Mouse (Mus musculus): ENCODE results near the gene Ankrd44.

Ankrd44 gene

DNA sequence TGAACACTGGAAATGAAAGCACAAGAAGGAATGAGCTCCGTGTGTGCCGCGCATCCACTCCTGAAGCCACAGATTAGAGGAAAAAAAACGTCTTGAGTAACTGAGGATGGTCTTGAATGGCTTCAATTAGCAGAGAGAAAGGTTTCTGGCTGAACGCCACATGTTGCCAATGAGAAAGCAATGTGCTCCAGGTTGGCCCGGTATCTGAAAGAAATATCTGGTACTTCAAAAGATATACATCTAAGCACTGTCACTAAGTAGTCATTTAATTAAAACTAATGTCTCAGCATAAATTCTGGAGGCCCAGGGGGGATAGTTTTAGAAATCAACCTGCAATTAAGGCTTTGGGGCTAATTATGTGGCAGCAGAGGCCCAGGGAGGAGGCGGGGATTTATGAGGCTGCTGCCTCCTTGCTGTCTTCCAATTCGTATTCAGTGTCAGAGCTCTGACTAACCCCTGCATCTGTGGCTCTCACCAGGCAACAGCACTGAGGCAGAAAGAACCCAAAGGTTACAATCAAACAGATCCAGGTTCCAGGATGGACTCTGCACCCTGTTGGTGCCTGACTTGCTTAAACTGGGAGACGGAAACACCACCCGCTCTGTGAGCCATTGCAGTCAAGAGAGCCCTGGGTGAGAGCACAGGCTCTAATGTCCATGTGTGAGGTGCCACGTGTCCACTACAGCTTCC, 72.7 kb downstream of the Ankrd44 start:
- in situ Hi-C loops (cut with MboI): no loop called here

DNA sequence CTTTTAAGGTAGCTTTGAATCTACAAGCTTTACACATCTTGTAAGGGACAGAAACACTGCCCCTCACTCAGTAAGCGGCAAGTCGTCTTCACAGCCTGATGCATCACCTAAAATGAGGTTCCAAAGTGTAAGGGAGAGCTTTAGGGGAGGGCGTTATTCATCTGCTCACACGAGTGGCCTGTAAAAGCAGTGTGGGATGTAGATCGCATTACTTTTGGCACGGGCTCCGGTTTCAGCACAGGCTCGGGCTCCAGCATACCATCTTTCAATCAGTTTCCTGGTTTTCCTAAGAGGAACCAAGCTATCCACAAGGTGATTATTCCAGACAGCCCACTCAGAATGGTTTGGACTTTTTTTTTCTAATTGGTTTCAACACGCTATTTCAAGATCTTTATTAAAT, 74.6 kb downstream of the Ankrd44 start:
- in situ Hi-C loops (cut with MboI): no loop called here

DNA sequence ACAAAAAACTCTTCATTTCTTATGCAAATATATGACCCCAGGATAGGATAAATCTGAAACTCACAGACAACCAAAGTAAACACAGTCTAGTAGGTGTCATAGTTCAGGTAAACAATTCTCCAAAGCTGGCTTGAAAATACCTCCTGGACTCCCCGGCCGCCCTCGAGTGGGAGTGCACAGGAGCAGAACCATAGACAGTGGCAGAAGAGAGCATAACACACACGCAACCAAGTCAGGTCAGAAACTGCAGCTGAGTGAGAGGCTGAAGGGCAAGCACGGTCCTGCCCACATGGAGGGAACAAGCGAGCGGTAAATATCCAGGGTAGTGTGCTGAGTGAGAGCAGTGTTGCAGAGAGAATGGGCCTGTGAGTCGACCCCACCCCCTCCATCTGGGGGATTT, 76.1 kb downstream of the Ankrd44 start:
- in situ Hi-C loops (cut with MboI): no loop called here

- in situ Hi-C loops (cut with MboI): no loop called here
Measured at GRCm38 (mm10) chr1:54847238-54847637, 78.9 kb downstream of the Ankrd44 start.

DNA sequence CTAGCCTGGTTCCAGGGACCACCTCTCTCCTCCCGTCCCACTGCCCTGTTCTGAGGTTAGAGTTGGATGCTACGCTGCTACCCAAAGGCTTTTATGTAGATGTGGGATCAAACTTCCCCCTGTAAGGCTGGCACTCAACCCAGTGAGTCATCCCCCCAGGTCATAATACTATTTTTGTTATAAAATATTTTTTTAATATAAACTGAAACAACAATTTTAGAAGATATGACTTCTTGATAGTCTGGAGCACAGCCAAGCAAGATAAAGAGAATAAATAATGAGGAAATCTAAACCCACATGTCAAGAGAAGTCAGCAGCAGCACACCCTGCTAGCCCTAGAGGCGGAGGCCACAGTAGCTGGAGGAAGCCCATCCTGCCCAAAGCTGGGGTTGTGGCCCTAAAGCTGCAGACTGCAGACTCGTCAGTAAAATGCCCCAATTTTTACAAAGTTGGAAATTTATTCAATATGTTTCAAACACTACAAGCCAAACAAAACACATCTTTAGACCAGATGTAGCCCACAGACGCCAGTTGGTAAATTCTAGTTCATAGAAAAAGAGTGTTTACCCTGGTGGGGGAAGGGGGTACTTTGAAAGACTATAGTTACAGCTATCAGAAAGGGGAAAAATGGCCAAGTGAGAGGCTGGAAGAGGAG, 79.7 kb downstream of the Ankrd44 start:
- in situ Hi-C loops (cut with MboI): no loop called here

DNA sequence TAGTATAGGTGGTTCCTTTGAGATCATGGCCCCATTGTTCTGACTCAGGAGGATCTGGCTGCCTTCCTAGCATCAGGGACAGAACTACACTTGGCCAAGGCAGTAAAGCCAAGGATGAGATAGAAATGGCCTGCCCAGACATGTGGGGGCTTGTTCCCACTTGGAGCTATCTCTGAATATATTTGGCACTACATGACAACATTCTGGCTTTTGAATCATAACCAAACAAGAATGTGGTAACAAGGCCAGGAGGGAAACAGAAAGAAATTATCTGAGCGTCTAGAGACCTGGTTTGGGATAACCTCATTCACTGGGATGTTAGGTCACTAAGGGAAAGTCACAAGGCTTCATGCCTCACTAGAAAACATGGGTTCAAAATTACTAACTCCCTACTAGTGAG, 81.8 kb downstream of the Ankrd44 start:
- in situ Hi-C loops (cut with MboI): no loop called here

- in situ Hi-C loops (cut with MboI): no loop called here
Measured at GRCm38 (mm10) chr1:54842765-54843461, 83.3 kb downstream of the Ankrd44 start.

DNA sequence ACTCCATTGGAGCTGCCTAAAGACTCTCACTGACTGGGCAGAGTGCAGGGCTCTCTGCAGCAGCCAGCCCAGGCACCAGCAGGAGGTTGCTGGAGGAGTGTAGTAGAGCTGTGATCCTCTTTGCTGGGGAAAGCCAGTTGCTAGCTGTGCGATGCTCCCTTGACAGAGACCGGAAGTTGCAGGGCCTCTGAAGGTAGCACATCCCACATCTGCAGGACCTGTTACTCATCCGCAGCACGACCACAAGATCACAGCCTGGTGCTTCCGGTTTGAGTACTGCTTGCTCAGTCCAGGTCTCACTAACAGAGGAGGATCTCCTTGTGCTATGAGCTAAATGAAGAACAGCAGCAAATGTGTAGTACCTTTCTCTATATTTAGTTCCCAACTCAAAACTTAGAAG, 84.4 kb downstream of the Ankrd44 start:
- in situ Hi-C loops (cut with MboI): no loop called here

DNA sequence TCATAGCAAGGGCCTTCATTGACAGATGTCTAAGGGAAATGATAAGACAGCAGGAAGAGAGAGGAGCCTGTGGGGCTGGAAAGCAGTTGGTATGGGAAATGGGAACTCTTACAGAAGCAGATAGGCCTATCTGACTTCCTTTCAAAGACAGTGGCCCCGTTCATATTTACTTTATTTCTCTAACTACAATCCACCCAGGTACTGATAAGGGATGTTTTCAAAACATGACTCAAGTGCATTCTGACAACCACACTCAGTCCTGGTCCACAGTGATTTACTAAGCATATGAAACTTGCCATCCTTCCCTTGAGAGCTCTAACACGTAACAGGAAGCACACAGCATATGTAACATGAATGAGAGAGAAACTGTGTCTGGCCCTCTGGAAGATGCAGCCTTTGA, 86.1 kb downstream of the Ankrd44 start:
- in situ Hi-C loops (cut with MboI): no loop called here

GRCm38 (mm10) chr1:54838486-54838805, 87.7 kb downstream of the Ankrd44 start:
- in situ Hi-C loops (cut with MboI): no loop called here

GRCm38 (mm10) chr1:54837721-54838485, 88.3 kb downstream of the Ankrd44 start:
- in situ Hi-C loops (cut with MboI): no loop called here

- in situ Hi-C loops (cut with MboI): no loop called here
Measured at GRCm38 (mm10) chr1:54835661-54836205, 90.5 kb downstream of the Ankrd44 start.

GRCm38 (mm10) chr1:54833221-54833620, 93.0 kb downstream of the Ankrd44 start:
- in situ Hi-C loops (cut with MboI): loop anchor here (5.0 kb wide), 1 partner anchor 94 kb away; the partner anchor contains the start of gene Ankrd44

GRCm38 (mm10) chr1:54832765-54833164, 93.4 kb downstream of the Ankrd44 start:
- in situ Hi-C loops (cut with MboI): loop anchor here (5.0 kb wide), 1 partner anchor 95 kb away; the partner anchor contains the start of gene Ankrd44

DNA sequence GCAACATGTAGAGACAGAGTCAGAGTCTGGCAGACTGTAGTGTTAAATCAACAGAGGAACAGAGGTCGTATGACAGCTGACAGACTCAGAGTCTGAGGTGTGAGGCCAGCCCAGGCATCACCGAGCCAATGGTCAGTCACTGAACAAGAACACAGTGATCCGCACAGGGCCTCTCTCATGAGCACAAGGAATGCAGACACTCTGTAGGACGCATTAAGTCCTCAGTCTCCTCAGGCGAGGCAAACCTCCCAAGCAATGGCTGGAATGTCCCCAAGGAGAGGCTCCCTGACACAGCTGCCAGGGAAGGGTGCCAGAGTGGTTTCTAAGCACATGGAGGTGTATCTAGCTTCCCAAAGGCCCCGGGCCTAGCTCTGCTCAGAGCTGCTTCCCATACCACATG, 96.0 kb downstream of the Ankrd44 start:
- in situ Hi-C loops (cut with MboI): loop anchor here (5.0 kb wide), 1 partner anchor 97 kb away; the partner anchor contains the start of gene Ankrd44

- in situ Hi-C loops (cut with MboI): loop anchor here (5.0 kb wide), 1 partner anchor 98 kb away; the partner anchor contains the start of gene Ankrd44
Measured at GRCm38 (mm10) chr1:54829681-54830213, 96.4 kb downstream of the Ankrd44 start.

DNA sequence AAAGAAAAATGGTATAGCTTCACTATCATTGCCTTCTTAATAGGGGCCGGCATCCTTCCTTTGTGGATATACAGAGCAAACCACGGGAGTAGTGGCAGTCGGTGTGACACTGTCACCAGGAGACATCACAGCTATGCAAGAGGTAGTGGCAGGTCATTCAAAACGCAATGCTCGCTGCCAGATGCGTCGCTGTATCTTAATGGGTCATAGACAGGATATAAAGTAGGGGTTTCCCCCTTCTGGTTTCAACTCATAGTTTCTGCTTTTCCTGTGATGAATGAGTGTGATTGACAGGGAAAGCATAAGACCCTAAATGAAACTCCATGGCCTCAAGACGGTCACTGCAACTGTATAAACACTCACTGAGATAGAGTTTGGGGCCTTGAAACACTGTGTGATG, 98.4 kb downstream of the Ankrd44 start:
- in situ Hi-C loops (cut with MboI): no loop called here

DNA sequence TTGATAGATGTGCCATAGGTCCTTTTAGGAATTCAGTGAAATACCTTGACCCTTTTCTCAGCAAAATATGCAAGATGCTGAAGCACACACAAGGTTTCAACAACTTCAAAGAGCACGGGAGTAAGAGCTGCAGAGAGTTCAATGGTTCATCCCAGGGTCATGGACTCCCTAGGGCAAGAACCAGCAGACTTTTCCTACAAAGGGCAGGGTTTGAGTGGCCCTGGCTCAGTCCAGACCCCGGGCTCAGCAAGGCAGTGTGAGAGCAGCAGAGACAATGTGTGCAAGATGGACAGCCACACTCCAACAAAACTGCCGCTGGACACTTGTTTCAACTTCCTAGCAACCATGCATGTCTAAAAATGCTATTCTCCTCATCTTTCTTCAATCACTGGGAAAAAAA, 98.8 kb downstream of the Ankrd44 start:
- in situ Hi-C loops (cut with MboI): no loop called here

GRCm38 (mm10) chr1:54826426-54826986, 99.7 kb downstream of the Ankrd44 start:
- in situ Hi-C loops (cut with MboI): no loop called here

GRCm38 (mm10) chr1:54825718-54826425, 100.3 kb downstream of the Ankrd44 start:
- in situ Hi-C loops (cut with MboI): no loop called here
